Mouse (Mus musculus): ENCODE measurements at regions not wholly inside any gene's neighbourhood (a gene's known extent, or its start where the extent isn't known, plus 50 kb on each side); places are given as distances from the start of the nearest gene placed in this dataset.
A peak's percentile ranks its signal among the peaks of the same experiment; 100 is the strongest.

DNA sequence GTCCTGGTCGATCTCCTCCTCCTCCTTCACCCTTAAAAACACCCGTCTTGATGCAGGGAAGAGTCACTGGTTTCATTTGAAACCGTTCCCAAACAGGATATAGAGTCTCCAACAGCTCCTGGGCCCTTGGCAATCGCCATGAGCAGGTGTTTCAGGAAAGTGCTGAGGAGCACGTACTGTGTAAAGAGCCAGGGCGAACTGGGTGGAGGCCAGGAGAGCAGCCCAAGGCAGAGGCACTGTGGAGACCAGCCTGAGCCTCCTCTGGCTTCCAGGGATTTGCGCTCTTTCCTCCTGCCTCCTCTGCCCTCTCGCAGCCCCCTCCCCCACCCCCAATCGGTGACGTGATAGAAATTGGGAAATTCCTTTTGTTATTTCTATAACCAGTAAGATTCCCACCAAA lies 163.6 kb downstream of the Sptssa start:
- no peak overlapping the region for H3K4me2 ChIP-seq (ENCODE audit: low read length)
- H3K9ac ChIP-seq (ENCODE audit: low read length), result no peak overlapping the region
- H3K36me3 ChIP-seq (ENCODE audit: control insufficient read depth, insufficient read depth, low read length), result no peaks in the 10 kb centered on the region
- H3K4me3 ChIP-seq (ENCODE audit: control insufficient read depth in 1 of 2, insufficient read depth in 1 of 2, low read depth in 1 of 2, low read length in 2 of 2), result no peak overlapping the region
- WGBS, result 44% methylated on average over 10 of the region's 10 CpGs
- H3K27ac ChIP-seq (replicated peaks in 1 of 2; ENCODE audit: control insufficient read depth in 1 of 2, insufficient read depth in 1 of 2, low read depth in 2 of 2, low read length in 2 of 2), result no peak overlapping the region
- H3K27me3 ChIP-seq (ENCODE audit: control insufficient read depth, insufficient read depth, low read length), result no peaks in the 10 kb centered on the region
- H3K9me3 ChIP-seq (ENCODE audit: control insufficient read depth, low read length), result no peaks in the 10 kb centered on the region
- ATAC-seq (ENCODE audit: insufficient number of reproducible peaks, insufficient read depth, low FRiP score, low read depth), result no peak
- peaks cover 4 to 5% of the 10 kb centered on the region in 2 experiments for H3K4me1 ChIP-seq (ENCODE audit: control insufficient read depth in 2 of 2, insufficient read depth in 2 of 2, low read length in 2 of 2)

DNA sequence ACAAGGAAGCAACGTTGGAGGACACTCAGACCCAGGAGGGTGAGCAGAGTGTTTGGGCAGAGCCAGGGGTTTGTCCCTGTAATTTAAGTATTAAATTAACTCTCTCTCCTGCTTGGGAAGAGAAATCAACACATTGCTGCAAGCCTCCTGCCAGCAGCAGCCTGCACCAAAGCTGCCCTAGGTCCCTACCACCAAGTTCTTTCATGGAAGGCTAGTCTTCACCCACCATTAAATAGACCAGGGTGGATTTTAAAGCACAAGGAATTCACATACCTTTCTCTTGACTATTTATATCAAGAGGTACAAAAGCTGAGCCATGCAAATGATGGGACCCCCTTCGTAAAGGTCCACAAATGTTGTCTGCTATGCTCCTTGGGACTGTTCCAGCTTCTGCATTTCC lies 165.9 kb downstream of the Sptssa start:
- Histone ChIP-seq H3K4me2 (ENCODE audit: low read length) (no peak overlapping the region), H3K36me3 (ENCODE audit: control insufficient read depth, insufficient read depth, low read length) (no peaks in the 10 kb centered on the region), H3K9ac (ENCODE audit: low read length) (no peak overlapping the region), H3K4me3 (ENCODE audit: control insufficient read depth in 1 of 2, insufficient read depth in 1 of 2, low read depth in 1 of 2, low read length in 2 of 2) (no peak overlapping the region), H3K4me1 (ENCODE audit: control insufficient read depth in 2 of 2, insufficient read depth in 2 of 2, low read length in 2 of 2) (peaks cover 4 to 5% of the 10 kb centered on the region in 2 experiments), H3K9me3 (ENCODE audit: control insufficient read depth, low read length) (peaks cover 2% of the 10 kb centered on the region; the same call in 1 of the 2 replicates), H3K27me3 (ENCODE audit: control insufficient read depth, insufficient read depth, low read length) (no peaks in the 10 kb centered on the region), H3K27ac (replicated peaks in 1 of 2; ENCODE audit: control insufficient read depth in 1 of 2, insufficient read depth in 1 of 2, low read depth in 2 of 2, low read length in 2 of 2) (no peak overlapping the region)
- no peak for ATAC-seq (ENCODE audit: insufficient number of reproducible peaks, insufficient read depth, low FRiP score, low read depth)
- 76% methylated on average over 2 of the region's 2 CpGs for whole genome bisulfite sequencing

DNA sequence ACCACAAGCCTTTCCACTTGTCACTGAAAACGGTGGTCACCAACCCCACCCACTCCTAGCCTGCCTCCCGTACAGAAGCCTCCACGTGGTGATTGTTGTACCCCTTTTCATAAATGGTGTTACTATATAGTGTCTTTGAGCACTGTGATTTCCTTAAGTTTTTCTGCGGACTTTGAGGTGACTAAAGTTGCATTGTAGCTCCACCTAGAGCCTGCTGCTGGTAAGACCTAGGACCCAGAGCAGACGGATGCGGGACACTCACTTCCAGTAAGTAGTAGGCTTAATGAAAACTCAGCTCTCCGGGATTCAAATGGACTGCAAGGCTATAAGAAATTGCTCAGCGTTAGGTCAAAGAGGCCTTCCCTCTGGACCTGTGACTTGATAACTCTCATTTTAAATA lies 166.7 kb downstream of the Sptssa start:
- peaks cover 2% of the 10 kb centered on the region; the same call in 1 of the 2 replicates for H3K9me3 ChIP-seq (ENCODE audit: control insufficient read depth, low read length)
- H3K4me3 ChIP-seq (ENCODE audit: control insufficient read depth in 1 of 2, insufficient read depth in 1 of 2, low read depth in 1 of 2, low read length in 2 of 2), result no peak overlapping the region
- no peaks in the 10 kb centered on the region for H3K27me3 ChIP-seq (ENCODE audit: control insufficient read depth, insufficient read depth, low read length)
- H3K4me2 ChIP-seq (ENCODE audit: low read length), result peak overlapping the region; percentile 43
- no peaks in the 10 kb centered on the region for H3K36me3 ChIP-seq (ENCODE audit: control insufficient read depth, insufficient read depth, low read length)
- ATAC-seq (ENCODE audit: insufficient number of reproducible peaks, insufficient read depth, low FRiP score, low read depth), result no peak; the same call in 1 of the 2 replicates
- H3K4me1 ChIP-seq (ENCODE audit: control insufficient read depth in 2 of 2, insufficient read depth in 2 of 2, low read length in 2 of 2), result peaks cover 5 to 6% of the 10 kb centered on the region in 2 experiments; a peak in 3 of 4 replicates
- H3K27ac ChIP-seq (replicated peaks in 1 of 2; ENCODE audit: control insufficient read depth in 1 of 2, insufficient read depth in 1 of 2, low read depth in 2 of 2, low read length in 2 of 2), result no peak overlapping the region
- 3% methylated on average over 8 of the region's 8 CpGs for WGBS
- H3K9ac ChIP-seq (ENCODE audit: low read length), result 0 out of 2 replicates have a peak overlapping the region, but pooled peaks have one; percentile 21

DNA sequence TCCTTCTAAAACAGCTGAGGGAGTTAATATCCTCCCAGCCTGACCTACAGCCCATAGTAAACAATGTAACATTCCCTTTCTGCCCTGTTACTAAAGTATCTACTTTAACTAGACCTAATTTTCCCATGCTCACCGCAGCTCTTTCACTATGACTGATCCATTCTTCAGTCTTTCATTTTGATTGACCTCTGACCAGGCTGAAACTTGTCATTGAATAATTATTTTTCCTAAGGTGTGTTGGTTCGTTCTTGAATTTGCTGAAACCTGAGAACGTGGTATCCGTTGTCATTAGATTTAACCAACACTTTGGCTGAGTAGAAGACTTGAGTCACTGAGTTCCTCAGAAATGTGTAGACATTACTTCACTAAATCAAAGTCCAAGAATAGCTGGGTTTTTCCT lies 168.7 kb downstream of the Sptssa start:
- H3K4me2 ChIP-seq (ENCODE audit: low read length), result no peak overlapping the region
- H3K4me3 ChIP-seq (ENCODE audit: control insufficient read depth in 1 of 2, insufficient read depth in 1 of 2, low read depth in 1 of 2, low read length in 2 of 2), result no peak overlapping the region
- WGBS, result 86% methylated on average over 4 of the region's 4 CpGs
- H3K9ac ChIP-seq (ENCODE audit: low read length), result no peak overlapping the region
- no peak overlapping the region for H3K27ac ChIP-seq (replicated peaks in 1 of 2; ENCODE audit: control insufficient read depth in 1 of 2, insufficient read depth in 1 of 2, low read depth in 2 of 2, low read length in 2 of 2)
- no peaks in the 10 kb centered on the region for H3K27me3 ChIP-seq (ENCODE audit: control insufficient read depth, insufficient read depth, low read length)
- H3K9me3 ChIP-seq (ENCODE audit: control insufficient read depth, low read length), result peaks cover 2% of the 10 kb centered on the region; the same call in 1 of the 2 replicates
- H3K36me3 ChIP-seq (ENCODE audit: control insufficient read depth, insufficient read depth, low read length), result no peaks in the 10 kb centered on the region
- ATAC-seq (ENCODE audit: insufficient number of reproducible peaks, insufficient read depth, low FRiP score, low read depth), result no peak
- H3K4me1 ChIP-seq (ENCODE audit: control insufficient read depth in 2 of 2, insufficient read depth in 2 of 2, low read length in 2 of 2), result peaks cover 4 to 5% of the 10 kb centered on the region in 2 experiments; a peak in 3 of 4 replicates

DNA sequence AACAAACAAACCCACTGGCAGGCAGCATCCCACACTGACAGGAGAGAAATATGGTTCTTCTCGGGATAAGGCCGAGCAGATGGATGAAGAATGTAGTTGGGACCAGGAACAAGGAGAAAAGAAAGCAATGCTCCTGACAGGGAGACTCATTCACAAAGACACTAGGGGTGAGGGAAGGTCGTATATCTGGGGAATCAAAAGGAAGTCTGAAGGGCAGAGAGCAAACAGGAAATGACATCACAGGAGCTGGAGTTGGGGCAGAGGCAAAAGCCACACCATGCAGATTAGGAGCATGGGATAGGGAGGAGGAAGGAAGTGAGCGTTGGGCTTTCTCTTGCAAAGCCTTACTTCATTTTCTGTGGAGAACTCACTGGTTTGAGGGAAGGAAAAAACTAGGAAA lies 174.4 kb downstream of the Sptssa start:
- no peak overlapping the region for H3K9ac ChIP-seq (ENCODE audit: low read length)
- H3K9me3 ChIP-seq (ENCODE audit: control insufficient read depth, low read length), result peaks cover 6% of the 10 kb centered on the region
- 49% methylated on average over 4 of the region's 4 CpGs for WGBS
- H3K27me3 ChIP-seq (ENCODE audit: control insufficient read depth, insufficient read depth, low read length), result no peaks in the 10 kb centered on the region
- H3K4me1 ChIP-seq (ENCODE audit: control insufficient read depth in 2 of 2, insufficient read depth in 2 of 2, low read length in 2 of 2), result peaks cover 0 to 2% of the 10 kb centered on the region in 2 experiments; a peak in 1 of 4 replicates
- H3K36me3 ChIP-seq (ENCODE audit: control insufficient read depth, insufficient read depth, low read length), result no peaks in the 10 kb centered on the region
- ATAC-seq (ENCODE audit: insufficient number of reproducible peaks, insufficient read depth, low FRiP score, low read depth), result no peak
- no peak overlapping the region for H3K4me3 ChIP-seq (ENCODE audit: control insufficient read depth in 1 of 2, insufficient read depth in 1 of 2, low read depth in 1 of 2, low read length in 2 of 2)
- H3K27ac ChIP-seq (replicated peaks in 1 of 2; ENCODE audit: control insufficient read depth in 1 of 2, insufficient read depth in 1 of 2, low read depth in 2 of 2, low read length in 2 of 2), result no peak overlapping the region
- no peak overlapping the region for H3K4me2 ChIP-seq (ENCODE audit: low read length)

DNA sequence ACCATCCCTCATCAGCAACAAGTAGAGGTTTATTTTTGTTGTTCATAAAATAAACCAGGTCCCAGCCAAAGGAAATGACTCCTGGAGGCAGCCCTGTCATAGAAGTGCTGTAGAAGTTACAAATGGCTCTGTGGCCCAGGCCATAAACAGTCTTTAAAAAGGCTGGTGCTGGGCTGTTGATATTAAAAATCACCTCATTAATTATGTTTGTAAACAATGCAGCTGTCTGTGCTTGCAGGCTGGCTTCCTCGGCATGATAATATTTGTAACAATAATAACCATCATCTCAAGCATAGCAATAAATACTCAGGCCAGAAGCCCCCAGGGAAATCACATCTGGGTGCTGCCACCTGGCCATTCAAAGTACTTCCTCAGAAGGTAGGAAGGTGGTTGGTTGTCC lies 176.5 kb downstream of the Sptssa start:
- H3K9me3 ChIP-seq (ENCODE audit: control insufficient read depth, low read length), result peaks cover 3% of the 10 kb centered on the region; the same call in 1 of the 2 replicates
- H3K4me3 ChIP-seq (ENCODE audit: control insufficient read depth in 1 of 2, insufficient read depth in 1 of 2, low read depth in 1 of 2, low read length in 2 of 2), result no peak overlapping the region
- no peaks in the 10 kb centered on the region for H3K36me3 ChIP-seq (ENCODE audit: control insufficient read depth, insufficient read depth, low read length)
- no peak overlapping the region for H3K9ac ChIP-seq (ENCODE audit: low read length)
- WGBS, result 85% methylated on average over 1 of the region's 1 CpGs
- no peak overlapping the region for H3K27ac ChIP-seq (replicated peaks in 1 of 2; ENCODE audit: control insufficient read depth in 1 of 2, insufficient read depth in 1 of 2, low read depth in 2 of 2, low read length in 2 of 2)
- H3K27me3 ChIP-seq (ENCODE audit: control insufficient read depth, insufficient read depth, low read length), result no peaks in the 10 kb centered on the region
- no peak for ATAC-seq (ENCODE audit: insufficient number of reproducible peaks, insufficient read depth, low FRiP score, low read depth)
- no peaks in the 10 kb centered on the region for H3K4me1 ChIP-seq (ENCODE audit: control insufficient read depth in 2 of 2, insufficient read depth in 2 of 2, low read length in 2 of 2)
- H3K4me2 ChIP-seq (ENCODE audit: low read length), result no peak overlapping the region

DNA sequence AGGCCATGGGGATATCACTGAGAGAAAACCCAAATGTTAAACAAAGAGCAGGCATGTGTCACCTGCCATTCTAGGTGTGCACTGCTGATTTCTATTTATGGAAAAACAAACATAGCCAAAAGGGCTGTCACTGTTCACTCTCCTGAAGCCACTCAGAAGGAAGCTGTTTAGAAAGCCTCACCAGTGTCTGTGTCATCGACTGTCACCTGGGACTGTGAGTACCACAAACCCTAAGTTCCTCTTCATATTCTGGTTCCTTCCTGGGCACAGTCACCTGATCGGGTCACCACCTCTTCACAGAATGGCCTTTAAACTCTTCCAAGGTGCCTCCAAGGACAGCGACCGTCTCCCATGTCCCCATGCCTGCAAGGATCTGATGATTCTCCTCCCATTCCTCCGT lies 183.5 kb downstream of the Sptssa start:
- Histone ChIP-seq H3K27me3 (ENCODE audit: control insufficient read depth, insufficient read depth, low read length) (no peaks in the 10 kb centered on the region), H3K27ac (replicated peaks in 1 of 2; ENCODE audit: control insufficient read depth in 1 of 2, insufficient read depth in 1 of 2, low read depth in 2 of 2, low read length in 2 of 2) (no peak overlapping the region), H3K4me3 (ENCODE audit: control insufficient read depth in 1 of 2, insufficient read depth in 1 of 2, low read depth in 1 of 2, low read length in 2 of 2) (no peak overlapping the region), H3K4me1 (ENCODE audit: control insufficient read depth in 2 of 2, insufficient read depth in 2 of 2, low read length in 2 of 2) (no peaks in the 10 kb centered on the region), H3K9ac (ENCODE audit: low read length) (no peak overlapping the region), H3K36me3 (ENCODE audit: control insufficient read depth, insufficient read depth, low read length) (no peaks in the 10 kb centered on the region), H3K9me3 (ENCODE audit: control insufficient read depth, low read length) (peaks cover 3% of the 10 kb centered on the region; the same call in 1 of the 2 replicates), H3K4me2 (ENCODE audit: low read length) (no peak overlapping the region)
- no peak for ATAC-seq (ENCODE audit: insufficient number of reproducible peaks, insufficient read depth, low FRiP score, low read depth)
- 77% methylated on average over 5 of the region's 5 CpGs for WGBS

DNA sequence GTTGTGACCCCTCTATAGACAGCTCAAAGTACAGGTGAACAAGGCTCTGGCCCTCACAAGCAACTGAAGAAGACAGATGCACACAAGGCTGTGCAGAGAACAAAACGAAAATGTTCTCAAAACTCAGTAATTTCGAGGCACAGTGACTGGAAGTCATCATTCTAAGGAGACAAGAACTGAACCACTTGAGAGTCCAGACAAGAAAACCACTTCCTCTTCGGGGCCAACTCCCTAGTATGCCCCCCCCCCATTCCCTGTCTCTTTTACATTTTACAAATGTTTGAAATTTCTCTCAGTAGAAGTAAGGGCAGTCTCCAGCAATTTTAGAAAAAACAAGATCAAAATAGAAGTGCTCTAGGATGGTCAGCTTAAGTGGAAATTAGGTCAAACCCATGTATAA lies 184.0 kb downstream of the Sptssa start:
- WGBS, result 49% methylated on average over 3 of the region's 3 CpGs
- H3K27ac ChIP-seq (replicated peaks in 1 of 2; ENCODE audit: control insufficient read depth in 1 of 2, insufficient read depth in 1 of 2, low read depth in 2 of 2, low read length in 2 of 2), result no peak overlapping the region
- H3K4me2 ChIP-seq (ENCODE audit: low read length), result no peak overlapping the region
- no peaks in the 10 kb centered on the region for H3K27me3 ChIP-seq (ENCODE audit: control insufficient read depth, insufficient read depth, low read length)
- peaks cover 3% of the 10 kb centered on the region; the same call in 1 of the 2 replicates for H3K9me3 ChIP-seq (ENCODE audit: control insufficient read depth, low read length)
- ATAC-seq (ENCODE audit: insufficient number of reproducible peaks, insufficient read depth, low FRiP score, low read depth), result no peak
- H3K4me1 ChIP-seq (ENCODE audit: control insufficient read depth in 2 of 2, insufficient read depth in 2 of 2, low read length in 2 of 2), result no peaks in the 10 kb centered on the region
- no peak overlapping the region for H3K9ac ChIP-seq (ENCODE audit: low read length)
- no peaks in the 10 kb centered on the region for H3K36me3 ChIP-seq (ENCODE audit: control insufficient read depth, insufficient read depth, low read length)
- H3K4me3 ChIP-seq (ENCODE audit: control insufficient read depth in 1 of 2, insufficient read depth in 1 of 2, low read depth in 1 of 2, low read length in 2 of 2), result no peak overlapping the region
